Comparison of ENCODE assay signal across 7 mouse cellular contexts in genomic region chr12:79297884-79298636, GRCm38 (mm10). TPM values are rescaled to one million over a fixed set of nuclear protein-coding genes. Genes with fewer than 3 reads are reported as not detected.
DNase-seq lines count a peak whose midpoint lies in the region; ATAC-seq lines count a peak whose summit lies in the region.

No protein-coding gene starts in this region.

- ATAC-seq in neural tube, embryonic 11.5 days (ENCODE audit: insufficient read depth, low FRiP score, low TSS enrichment): no peak
- no peak for ATAC-seq in forebrain, embryonic 11.5 days (replicated peaks; ENCODE audit: low FRiP score)
- ATAC-seq in liver, embryonic 12.5 days: no peak

- WGBS in neural tube, embryonic 11.5 days: 17% methylated on average over 15 of the region's 15 CpGs
- WGBS in forebrain, embryonic 11.5 days: 15% methylated on average over 15 of the region's 15 CpGs
- WGBS in liver, embryonic 12.5 days (ENCODE audit: insufficient replicate concordance): 7% methylated on average over 15 of the region's 15 CpGs

- no peaks in the 10 kb centered on the region for H3K27me3 ChIP-seq in neural tube, embryonic 11.5 days (ENCODE audit: control insufficient read depth, insufficient read depth, low read length)
- no peaks in the 10 kb centered on the region for H3K27me3 ChIP-seq in forebrain, embryonic 11.5 days (ENCODE audit: control insufficient read depth, insufficient read depth, low read length)
- no peaks in the 10 kb centered on the region for H3K27me3 ChIP-seq in liver, embryonic 12.5 days (replicated peaks)

- H3K27ac ChIP-seq in neural tube, embryonic 11.5 days (ENCODE audit: low read depth, low read length): no peak overlapping the region
- no peak overlapping the region for H3K27ac ChIP-seq in forebrain, embryonic 11.5 days (ENCODE audit: low read depth, low read length)
- peak overlapping the region; percentile 87 for H3K27ac ChIP-seq in liver, embryonic 12.5 days

- H3K4me2 ChIP-seq in neural tube, embryonic 11.5 days (ENCODE audit: low read depth): peak overlapping the region; percentile 42
- H3K4me2 ChIP-seq in forebrain, embryonic 11.5 days (ENCODE audit: low read depth, low read length, severe bottlenecking): peak overlapping the region; percentile 56
- peak overlapping the region; percentile 91 for H3K4me2 ChIP-seq in liver, embryonic 12.5 days

- no peaks in the 10 kb centered on the region for H3K36me3 ChIP-seq in neural tube, embryonic 11.5 days (ENCODE audit: control insufficient read depth, insufficient read depth, low read length)
- H3K36me3 ChIP-seq in forebrain, embryonic 11.5 days (ENCODE audit: control insufficient read depth, insufficient read depth, low read length): no peaks in the 10 kb centered on the region
- peaks cover 16% of the 10 kb centered on the region for H3K36me3 ChIP-seq in liver, embryonic 12.5 days

- peak overlapping the region; percentile 50 for H3K4me3 ChIP-seq in neural tube, embryonic 11.5 days (ENCODE audit: low read depth, low read length)
- peak overlapping the region; percentile 56 for H3K4me3 ChIP-seq in forebrain, embryonic 11.5 days (ENCODE audit: low read depth, low read length)
- peak overlapping the region; percentile 84 for H3K4me3 ChIP-seq in liver, embryonic 12.5 days

- no peaks in the 10 kb centered on the region for H3K9me3 ChIP-seq in neural tube, embryonic 11.5 days (ENCODE audit: control insufficient read depth, low read length)
- no peaks in the 10 kb centered on the region for H3K9me3 ChIP-seq in forebrain, embryonic 11.5 days (ENCODE audit: control insufficient read depth, low read length)
- H3K9me3 ChIP-seq in liver, embryonic 12.5 days (replicated peaks): no peaks in the 10 kb centered on the region

- H3K9ac ChIP-seq in neural tube, embryonic 11.5 days (ENCODE audit: low read length): peak overlapping the region; percentile 27
- H3K9ac ChIP-seq in forebrain, embryonic 11.5 days (ENCODE audit: low read length): peak overlapping the region; percentile 60
- peak overlapping the region; percentile 80 for H3K9ac ChIP-seq in liver, embryonic 12.5 days

- no peak for DNase-seq in neural tube, embryonic 11.5 days (ENCODE audit: low spot score)
- no peak for DNase-seq in neural tube, embryonic 10.5 days (ENCODE audit: extremely low spot score, low spot score)
- DNase-seq in forebrain, embryonic 11.5 days (ENCODE audit: low spot score): no peak
- DNase-seq in adrenal gland, postnatal 25 days: no peak
- DNase-seq in right cerebral cortex, postnatal 14 days: no peak
- no peak for DNase-seq in kidney, adult 11 months

- peaks cover 6% of the 10 kb centered on the region for H3K4me1 ChIP-seq in neural tube, embryonic 11.5 days (ENCODE audit: control insufficient read depth, insufficient read depth, low read length)
- no peaks in the 10 kb centered on the region for H3K4me1 ChIP-seq in forebrain, embryonic 11.5 days (replicated peaks; ENCODE audit: control insufficient read depth, insufficient read depth, low read length)
- H3K4me1 ChIP-seq in liver, embryonic 12.5 days: peaks cover 34% of the 10 kb centered on the region

RNA-seq across cellular contexts. Expression of gene Rad51b, which starts 1.0 kb away (rescaled TPM):
- polyA plus RNA-seq in neural tube, embryonic 11.5 days (2014; fragmentation: Nextera tagmentation; extraction: Ambion mirVana): 4.7 and 5.5 TPM in 2 replicates
- polyA plus RNA-seq in forebrain, embryonic 11.5 days (2014; fragmentation: Nextera tagmentation; extraction: Ambion mirVana): 8.0 and 8.1 TPM in 2 replicates
- 5.3 and 7.5 TPM in 2 replicates for polyA plus RNA-seq in liver, embryonic 12.5 days (2016; fragmentation: Nextera tagmentation; extraction: Ambion mirVana)
- total RNA-seq in adrenal gland, postnatal 25 days (2021): 1.3 and 1.6 TPM in 2 replicates

RNA-seq across cellular contexts. Expression of gene Zfyve26, which starts 2.0 kb away (rescaled TPM):
- 11.4 and 12.5 TPM in 2 replicates for polyA plus RNA-seq in neural tube, embryonic 11.5 days (2014; fragmentation: Nextera tagmentation; extraction: Ambion mirVana)
- polyA plus RNA-seq in forebrain, embryonic 11.5 days (2014; fragmentation: Nextera tagmentation; extraction: Ambion mirVana): 16.1 and 18.0 TPM in 2 replicates
- 10.6 and 11.1 TPM in 2 replicates for polyA plus RNA-seq in liver, embryonic 12.5 days (2016; fragmentation: Nextera tagmentation; extraction: Ambion mirVana)
- 25.3 and 30.1 TPM in 2 replicates for total RNA-seq in adrenal gland, postnatal 25 days (2021)

Comparison
In these comparisons a context has a peak if more than half of its experiments do, and no peak if none do; other contexts are left out.
1. H3K9ac ChIP-seq: peak in every context shown above with its lines; median percentile 80 in liver, embryonic 12.5 days; 60 in forebrain, embryonic 11.5 days; 27 in neural tube, embryonic 11.5 days.